Mouse (Mus musculus) MEL (cell line): ENCODE results near the gene Dhrs7b.

Experiments
- CTCF ChIP-seq, 3 experiments: IDR thresholded peaks in 2 of 3; conservative IDR thresholded peaks in 1 of 3; 2 replicates each; pipeline ENCODE4 v1.5.1; 2011 to 2012; ENCODE audit warnings: low read length in 3 of 3, low read depth in 2 of 3, mild to moderate bottlenecking in 2 of 3, improper control_type of control experiment in 1 of 3, inconsistent platforms in 1 of 3, mixed read lengths in 1 of 3, moderate library complexity in 1 of 3; ENCODE audit not compliant: control insufficient read depth in 1 of 3, insufficient read depth in 1 of 3, poor library complexity in 1 of 3, severe bottlenecking in 1 of 3
- MYC ChIP-seq: IDR thresholded peaks from 2 replicates; pipeline ENCODE4 v1.6.1; 2011; ENCODE audit warnings: low read depth, mild to moderate bottlenecking, low read length, improper control_type of control experiment, moderate library complexity
- NRF1 ChIP-seq: IDR thresholded peaks from 2 replicates; pipeline ENCODE4 v1.6.1; 2014; ENCODE audit warnings: low read depth, mild to moderate bottlenecking, inconsistent platforms, low read length, improper control_type of control experiment, moderate library complexity; ENCODE audit not compliant: poor library complexity, insufficient read depth, severe bottlenecking
- POLR2A ChIP-seq, 2 experiments: IDR thresholded peaks; 2 replicates each; pipeline ENCODE4 v1.6.1; 2011 to 2012; ENCODE audit warnings: low read length in 2 of 2, mild to moderate bottlenecking in 2 of 2, control low read depth in 1 of 2, improper control_type of control experiment in 1 of 2, low read depth in 1 of 2, moderate library complexity in 1 of 2; ENCODE audit not compliant: control insufficient read depth in 1 of 2, insufficient read depth in 1 of 2, poor library complexity in 1 of 2
- RAD21 ChIP-seq: IDR thresholded peaks from 2 replicates; pipeline ENCODE4 v1.6.1; 2011; ENCODE audit warnings: mild to moderate bottlenecking, low read depth, low read length, improper control_type of control experiment
- ZNF384 ChIP-seq: IDR thresholded peaks from 2 replicates; pipeline ENCODE4 v1.6.1; 2012; ENCODE audit warnings: low read depth, mild to moderate bottlenecking, inconsistent platforms, low read length, improper control_type of control experiment

DNA sequence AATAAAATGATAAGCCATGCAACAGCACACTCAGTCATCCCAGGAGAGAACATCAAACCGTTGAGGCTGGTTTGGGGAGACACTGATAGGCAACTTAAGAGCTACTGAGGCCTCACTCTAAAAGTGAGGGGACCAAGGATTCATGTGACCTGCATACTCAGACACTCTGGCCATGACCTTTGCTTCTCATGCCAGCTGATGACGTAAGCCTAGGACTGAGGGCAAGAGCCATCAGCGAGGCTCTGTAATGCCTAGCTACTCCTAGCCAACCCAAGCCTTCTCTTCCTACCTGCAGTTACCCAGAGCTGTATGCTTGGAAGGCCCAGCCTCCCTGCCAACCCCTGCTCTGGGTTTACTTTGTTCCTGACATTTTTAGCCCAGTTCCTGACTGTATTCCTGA, 31.6 kb downstream of the Dhrs7b start:
- TF ChIP-seq RAD21: no peak
- no peak for TF ChIP-seq NRF1
- TF ChIP-seq POLR2A (IDR thresholded peaks at IDR 0.05; ENCODE audit: control insufficient read depth in 1 of 2, insufficient read depth in 1 of 2, low read depth in 1 of 2, low read length in 2 of 2, poor library complexity in 1 of 2): no peak; a peak in 1 of 4 replicates
- no peak for TF ChIP-seq CTCF (IDR thresholded peaks at IDR 0.05 in 2 of 3, conservative IDR thresholded peaks at IDR 0.05 in 1 of 3; ENCODE audit: control insufficient read depth in 1 of 3, insufficient read depth in 1 of 3, low read depth in 2 of 3, low read length in 3 of 3, poor library complexity in 1 of 3, severe bottlenecking in 1 of 3)
- TF ChIP-seq ZNF384: no peak
- TF ChIP-seq MYC: no peak
